Mouse (Mus musculus) erythroblast, embryonic 14.5 days (primary cell): Measurements from ENCODE around the gene Mkrn2. TPM values are rescaled to one million over a fixed set of nuclear protein-coding genes. Genes with fewer than 3 reads are reported as not detected.

Experiments used
- H3K27me3 ChIP-seq: 2 replicates; pipeline ENCODE4 v1.6.1; 2012; ENCODE audit warnings: inconsistent platforms; ENCODE audit not compliant: control insufficient read depth
- H3K36me3 ChIP-seq: 2 replicates; pipeline ENCODE4 v1.6.1; 2012; ENCODE audit warnings: mild to moderate bottlenecking, inconsistent platforms; ENCODE audit not compliant: control insufficient read depth
- H3K4me1 ChIP-seq: 2 replicates; pipeline ENCODE4 v1.6.1; 2012; ENCODE audit warnings: inconsistent platforms; ENCODE audit not compliant: control insufficient read depth
- H3K4me3 ChIP-seq: replicated peaks from 2 replicates; pipeline ENCODE3; 2012; ENCODE audit warnings: moderate library complexity, mild to moderate bottlenecking, inconsistent platforms
- H3K9me3 ChIP-seq: 2 replicates; pipeline ENCODE4 v1.6.1; 2012; ENCODE audit warnings: low read length, inconsistent platforms, mixed read lengths; ENCODE audit not compliant: control insufficient read depth
- GATA1 ChIP-seq: IDR thresholded peaks from 2 replicates; pipeline ENCODE4 v1.6.1; 2012; ENCODE audit warnings: low read length, inconsistent platforms, mixed read lengths
- TAL1 ChIP-seq: IDR thresholded peaks from 3 replicates; pipeline ENCODE4 v1.6.1; 2012; ENCODE audit warnings: low read length, inconsistent platforms, mixed read lengths
- polyA plus RNA-seq: library from polyadenylated mRNA; stranded (reverse); fragments of >175 nt; gene quantifications from 2 replicates; pipeline ENCODE4 v1.2.3, GENCODE M21; 2012

The Mkrn2 gene
- polyA plus RNA-seq = 0.45 and 1.1 TPM in 2 replicates

DNA sequence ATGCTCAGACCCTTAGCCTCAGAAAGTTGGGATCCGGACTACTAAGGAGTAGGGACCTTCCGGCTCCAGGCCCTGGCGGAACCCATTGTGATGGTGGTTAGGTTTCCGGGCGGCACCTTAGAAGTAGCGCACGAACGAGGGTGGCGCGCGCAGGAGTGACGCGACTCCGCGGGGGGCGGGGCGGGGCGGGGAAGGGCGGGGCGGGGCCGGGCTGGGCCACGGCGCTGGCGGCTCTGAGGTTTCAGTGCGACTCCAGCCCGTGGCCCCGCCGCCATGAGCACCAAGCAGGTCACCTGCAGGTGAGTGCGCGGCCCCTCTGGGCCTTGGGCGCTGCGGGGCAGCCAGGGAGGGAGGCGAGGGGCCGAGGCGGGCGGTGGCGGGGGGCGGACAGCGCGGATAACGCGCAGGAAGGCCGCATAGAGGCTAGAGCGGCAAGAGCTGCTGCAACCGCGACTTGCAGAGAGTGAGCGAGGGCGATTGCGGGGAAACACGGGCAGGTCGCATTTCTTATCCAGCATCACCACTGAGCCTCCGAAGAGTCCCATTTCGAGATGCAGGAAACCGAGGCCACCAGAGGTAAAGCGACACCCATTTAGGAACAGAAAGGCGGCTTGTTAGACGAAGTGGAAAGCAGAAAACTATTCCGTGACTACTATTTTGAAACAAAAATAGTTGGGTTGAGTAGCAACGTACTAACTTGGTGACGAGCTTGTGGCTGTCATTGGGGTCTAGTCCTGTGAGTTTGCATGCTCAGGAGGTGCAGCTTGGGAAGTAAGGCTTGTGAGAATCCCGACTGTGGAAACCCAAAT is at the start of gene Mkrn2:
Gene Mkrn2, plus strand, starts transcription at position 188 of the 809 bp plus-strand sequence.
- Histone ChIP-seq H3K36me3 (peaks cover 15% of the 10 kb centered on the region), H3K27me3 (no peaks in the 10 kb centered on the region), H3K4me1 (peaks cover 22% of the 10 kb centered on the region), H3K9me3 (peaks cover 2% of the 10 kb centered on the region), H3K4me3 (peak within 1 kb of the TSS; percentile 83)
- TF ChIP-seq TAL1 = no peak
- TF ChIP-seq GATA1 = no peak

DNA sequence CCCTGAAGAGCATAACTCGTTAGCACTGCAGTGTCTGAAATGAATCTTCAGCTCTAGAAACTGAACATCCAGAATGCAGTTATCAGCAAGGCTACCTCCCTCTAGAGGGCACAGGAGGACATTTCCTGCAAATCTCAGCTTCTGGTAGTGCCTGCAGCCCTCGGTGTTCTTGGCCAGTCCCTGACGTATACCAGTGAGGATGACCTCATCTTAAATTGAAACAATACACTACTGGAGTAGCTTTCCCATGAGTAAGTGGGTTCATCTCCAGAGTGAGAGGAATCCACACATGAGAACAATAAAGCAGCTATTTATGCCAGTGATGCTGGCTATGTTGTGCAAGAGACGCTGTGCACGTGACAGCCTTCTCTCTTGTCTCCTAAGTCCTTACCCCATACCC is 46.2 kb upstream of the Mkrn2 start:
- Histone ChIP-seq H3K36me3 (peaks cover 80% of the 10 kb centered on the region), H3K9me3 (0 out of 2 replicates have a peak, but pooled peaks cover 2% of the 10 kb centered on the region), H3K27me3 (no peaks in the 10 kb centered on the region), H3K4me3 (no peak overlapping the region), H3K4me1 (no peaks in the 10 kb centered on the region)
- TF ChIP-seq TAL1 = no peak
- no peak for TF ChIP-seq GATA1

- Histone ChIP-seq H3K9me3 (0 out of 2 replicates have a peak, but pooled peaks cover 2% of the 10 kb centered on the region), H3K27me3 (no peaks in the 10 kb centered on the region), H3K36me3 (peaks cover 74% of the 10 kb centered on the region)
Measured at GRCm38 (mm10) chr6:115558176-115558575, 43.5 kb upstream of the Mkrn2 start.

DNA sequence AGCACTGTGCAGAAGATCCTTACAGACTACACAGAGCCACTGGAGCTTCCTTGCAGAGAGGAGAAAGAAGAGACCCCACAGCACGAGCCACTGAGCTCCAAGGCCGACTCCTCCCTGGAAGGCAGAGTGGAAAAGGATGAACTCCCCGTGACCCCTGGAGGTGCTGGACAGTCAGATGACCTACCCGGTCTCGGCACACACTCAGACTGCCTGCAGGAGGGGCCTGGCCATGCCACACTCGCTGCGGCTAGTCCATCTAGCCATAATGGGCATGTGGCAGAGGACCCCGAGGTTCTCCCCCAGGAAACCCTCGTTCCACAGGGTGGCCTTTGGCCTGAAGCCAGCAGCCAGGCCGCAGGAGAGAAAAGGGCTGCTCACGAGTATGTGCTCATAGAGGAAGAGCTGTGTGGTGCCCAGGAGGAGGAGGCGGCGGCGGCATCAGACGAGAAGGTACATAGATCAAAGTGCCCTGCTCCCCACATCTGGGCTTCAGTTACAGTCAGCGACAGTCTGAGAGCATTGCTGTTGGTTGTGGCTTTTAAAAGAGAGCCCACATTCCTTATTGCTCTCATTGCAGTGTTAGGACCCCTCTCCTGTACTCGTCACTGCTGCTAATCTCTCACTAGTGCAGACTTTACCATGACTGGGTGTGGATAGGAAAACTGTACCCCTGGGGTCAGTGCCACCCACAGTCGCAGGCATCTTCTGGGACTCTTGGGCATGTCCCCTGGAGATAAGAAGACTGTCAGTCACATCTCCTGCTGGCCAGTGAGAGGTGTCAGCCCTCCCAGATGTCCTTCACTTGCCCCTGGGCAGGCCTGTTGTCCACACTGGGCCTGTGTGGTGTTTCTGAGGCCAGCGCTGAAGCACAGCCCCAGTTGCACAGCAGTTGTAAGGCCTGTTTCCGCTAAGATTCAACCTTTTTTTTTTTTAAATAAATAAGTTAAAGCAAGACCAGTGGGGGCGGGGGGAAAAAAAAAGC is 41.8 kb upstream of the Mkrn2 start:
- no peaks in the 10 kb centered on the region for H3K27me3 ChIP-seq
- peaks cover 71% of the 10 kb centered on the region for H3K36me3 ChIP-seq
- 0 out of 2 replicates have a peak, but pooled peaks cover 2% of the 10 kb centered on the region for H3K9me3 ChIP-seq
- H3K4me1 ChIP-seq = no peaks in the 10 kb centered on the region
- no peak overlapping the region for H3K4me3 ChIP-seq
- no peak for TF ChIP-seq TAL1
- TF ChIP-seq GATA1 = no peak

More at GRCm38 (mm10) chr6:115558176-115558575, 43.5 kb upstream of the Mkrn2 start:
- TF ChIP-seq GATA1 = no peak
- no peak for TF ChIP-seq TAL1
- no peak overlapping the region for H3K4me3 ChIP-seq
- no peaks in the 10 kb centered on the region for H3K4me1 ChIP-seq

GRCm38 (mm10) chr6:115565479-115566045 is 36.1 kb upstream of the Mkrn2 start:
- Histone ChIP-seq H3K9me3 (peaks cover 7% of the 10 kb centered on the region), H3K27me3 (no peaks in the 10 kb centered on the region), H3K36me3 (peaks cover 79% of the 10 kb centered on the region), H3K4me3 (no peak overlapping the region), H3K4me1 (no peaks in the 10 kb centered on the region)
- no peak for TF ChIP-seq GATA1
- TF ChIP-seq TAL1 = no peak

- no peaks in the 10 kb centered on the region for H3K27me3 ChIP-seq
- no peak overlapping the region for H3K4me3 ChIP-seq
- peaks cover 89% of the 10 kb centered on the region for H3K36me3 ChIP-seq
- H3K4me1 ChIP-seq = no peaks in the 10 kb centered on the region
- H3K9me3 ChIP-seq = no peaks in the 10 kb centered on the region; the same call in 1 of the 2 replicates
- TF ChIP-seq GATA1 (no peak), TAL1 (no peak)
Measured at GRCm38 (mm10) chr6:115574171-115574570, 27.5 kb upstream of the Mkrn2 start.

GRCm38 (mm10) chr6:115577407-115577806 is 24.3 kb upstream of the Mkrn2 start:
- Histone ChIP-seq H3K4me1 (no peaks in the 10 kb centered on the region), H3K36me3 (peaks cover 67% of the 10 kb centered on the region), H3K4me3 (no peak overlapping the region), H3K9me3 (no peaks in the 10 kb centered on the region), H3K27me3 (no peaks in the 10 kb centered on the region)
- TF ChIP-seq GATA1 = no peak

DNA sequence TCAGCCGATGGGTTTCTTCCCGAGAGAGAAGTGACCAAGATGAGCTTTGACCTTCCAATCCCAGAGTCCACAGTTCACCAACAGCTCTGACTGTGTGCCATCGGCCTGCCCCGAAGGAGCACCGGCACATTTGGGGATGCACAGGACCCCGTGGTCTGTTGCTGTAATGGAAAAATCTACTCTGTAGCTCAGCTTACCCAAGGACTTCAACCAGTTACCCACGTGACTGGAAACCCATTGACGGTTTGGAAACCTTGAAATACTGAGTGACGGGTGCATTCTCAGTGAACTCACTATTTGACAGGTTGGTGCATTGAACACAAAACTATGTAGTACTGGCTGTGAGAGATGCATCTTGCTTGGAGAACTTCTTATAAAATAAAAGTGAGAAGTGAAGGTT is 23.8 kb upstream of the Mkrn2 start:
- Histone ChIP-seq H3K36me3 (peaks cover 62% of the 10 kb centered on the region), H3K27me3 (no peaks in the 10 kb centered on the region), H3K4me1 (no peaks in the 10 kb centered on the region), H3K4me3 (no peak overlapping the region), H3K9me3 (no peaks in the 10 kb centered on the region)
- TF ChIP-seq GATA1 (no peak), TAL1 (no peak)
